Mouse (Mus musculus) left cerebral cortex, adult 2 months (tissue): Measurements from ENCODE around the gene Itih3. TPM values are rescaled to one million over a fixed set of nuclear protein-coding genes. Genes with fewer than 3 reads are reported as not detected.

Source experiments
- DNase-seq, 2 experiments: peaks; one replicate each; pipeline ENCODE4 v3.0.0; 2021 to 2022; ENCODE audit warnings: low spot score in 2 of 2, mixed read lengths in 1 of 2; ENCODE audit errors: extremely low spot score in 1 of 2
- H3K27ac ChIP-seq: fragments of 200-600 bp; 2 replicates; pipeline ENCODE4 v1.8.1; 2022
- H3K4me3 ChIP-seq: fragments of 200-600 bp; 2 replicates; pipeline ENCODE4 v1.8.1; 2022
- CTCF ChIP-seq: fragments of 200-600 bp; IDR thresholded peaks from 2 replicates; pipeline ENCODE4 v1.8.1; 2022; ENCODE audit warnings: antibody characterized with exemption, mild to moderate bottlenecking, moderate library complexity
- intact Hi-C: fragments of 180-260 bp; cut with DNase I; formaldehyde crosslinking; loops from one replicate; pipeline ENCODE4 v1.15.1; 2025
- total RNA-seq, 2 experiments: library from RNA; stranded (reverse); gene quantifications; 2 replicates each; pipeline ENCODE4 v1.2.3; 2021

Gene Itih3
- total RNA-seq, 2 experiments from 2014 or later = 24.6 to 24.7 TPM

DNA sequence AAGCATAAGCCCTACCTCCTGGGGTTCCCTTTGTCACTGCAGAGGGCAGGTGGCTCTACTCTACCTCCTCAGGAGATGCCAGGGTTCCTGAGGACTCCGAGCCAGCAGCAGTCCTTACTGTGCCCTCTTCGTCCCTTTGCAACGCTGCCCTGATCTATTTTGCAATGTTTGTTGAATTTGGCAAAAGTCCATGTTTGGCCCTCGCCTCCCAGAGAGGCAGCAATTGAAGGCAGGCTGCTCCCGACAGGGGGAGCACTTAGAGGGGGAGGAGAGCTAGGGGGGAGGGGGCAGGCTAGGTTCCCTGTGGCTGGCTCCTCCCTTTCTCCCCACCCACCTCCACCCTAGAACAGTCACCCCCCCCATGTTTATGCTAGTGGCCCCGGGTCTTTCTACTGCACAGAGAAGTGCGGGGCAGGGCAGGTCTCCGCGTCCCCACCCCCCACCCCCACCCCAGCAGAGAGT lies 35.3 kb downstream of the Itih3 start:
- no peak for DNase-seq
- intact Hi-C loops = no loop called here
- TF ChIP-seq CTCF = peak; percentile 25
- H3K27ac ChIP-seq = no peak overlapping the region
- H3K4me3 ChIP-seq = no peak overlapping the region

- intact Hi-C loops = no loop called here
- H3K4me3 ChIP-seq = no peak within 1 kb of the TSS
- no peak within 1 kb of the TSS for H3K27ac ChIP-seq
- TF ChIP-seq CTCF = no peak
- DNase-seq = no peak
These were observed 37.4 kb downstream of the Itih3 start, which contains the start of gene Itih4 for GRCm38 (mm10) chr14:30886204-30886603. TSS of gene Itih4 (plus strand) at chr14:30886476.

DNA sequence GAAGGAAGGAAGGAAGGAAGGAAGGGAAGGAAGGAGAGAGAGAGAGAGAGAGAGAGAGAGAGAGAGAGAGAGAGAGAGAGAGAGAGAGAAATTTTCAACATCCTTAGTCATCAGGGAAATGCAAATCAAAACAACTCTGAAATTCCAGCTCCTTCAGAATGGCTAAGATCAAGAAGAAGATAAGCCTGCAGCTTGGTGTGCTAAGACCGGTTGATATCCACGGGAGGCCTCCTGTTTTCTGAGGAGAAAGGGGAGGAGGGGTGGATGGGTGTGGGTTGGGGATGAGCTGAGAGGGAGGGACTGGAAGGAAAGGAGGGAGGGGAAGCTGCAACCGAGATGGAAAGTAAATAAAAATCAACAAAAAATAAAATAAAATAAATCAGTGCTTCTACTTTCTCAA lies 38.3 kb downstream of the Itih3 start:
- intact Hi-C loops = no loop called here

DNA sequence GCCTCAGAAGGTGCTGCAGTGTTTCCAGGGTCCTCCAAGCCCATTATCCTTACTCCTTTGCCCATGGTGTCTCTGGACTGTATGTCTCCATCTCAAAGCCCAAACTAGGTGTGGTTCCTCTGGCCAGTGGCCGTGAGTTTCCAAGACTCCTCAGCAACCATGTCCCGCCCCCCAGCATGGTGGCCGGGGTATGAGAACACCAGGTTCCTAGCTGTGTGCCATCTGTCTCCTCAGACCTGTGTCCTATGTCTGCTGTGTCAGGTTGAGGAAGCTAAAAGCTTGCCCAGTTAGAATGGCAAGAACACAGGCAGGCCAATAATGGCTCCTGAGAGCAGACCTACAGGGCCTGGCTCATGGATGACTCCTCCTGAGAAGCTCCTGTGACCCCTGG lies 41.8 kb downstream of the Itih3 start:
- Histone ChIP-seq H3K4me3 (no peak overlapping the region), H3K27ac (no peak overlapping the region)
- TF ChIP-seq CTCF = no peak
- intact Hi-C loops = no loop called here
- DNase-seq = no peak

More for the DNA sequence above, 38.3 kb downstream of the Itih3 start:
- no peak overlapping the region for H3K27ac ChIP-seq
- H3K4me3 ChIP-seq = no peak overlapping the region
- DNase-seq = no peak
- TF ChIP-seq CTCF = no peak

DNA sequence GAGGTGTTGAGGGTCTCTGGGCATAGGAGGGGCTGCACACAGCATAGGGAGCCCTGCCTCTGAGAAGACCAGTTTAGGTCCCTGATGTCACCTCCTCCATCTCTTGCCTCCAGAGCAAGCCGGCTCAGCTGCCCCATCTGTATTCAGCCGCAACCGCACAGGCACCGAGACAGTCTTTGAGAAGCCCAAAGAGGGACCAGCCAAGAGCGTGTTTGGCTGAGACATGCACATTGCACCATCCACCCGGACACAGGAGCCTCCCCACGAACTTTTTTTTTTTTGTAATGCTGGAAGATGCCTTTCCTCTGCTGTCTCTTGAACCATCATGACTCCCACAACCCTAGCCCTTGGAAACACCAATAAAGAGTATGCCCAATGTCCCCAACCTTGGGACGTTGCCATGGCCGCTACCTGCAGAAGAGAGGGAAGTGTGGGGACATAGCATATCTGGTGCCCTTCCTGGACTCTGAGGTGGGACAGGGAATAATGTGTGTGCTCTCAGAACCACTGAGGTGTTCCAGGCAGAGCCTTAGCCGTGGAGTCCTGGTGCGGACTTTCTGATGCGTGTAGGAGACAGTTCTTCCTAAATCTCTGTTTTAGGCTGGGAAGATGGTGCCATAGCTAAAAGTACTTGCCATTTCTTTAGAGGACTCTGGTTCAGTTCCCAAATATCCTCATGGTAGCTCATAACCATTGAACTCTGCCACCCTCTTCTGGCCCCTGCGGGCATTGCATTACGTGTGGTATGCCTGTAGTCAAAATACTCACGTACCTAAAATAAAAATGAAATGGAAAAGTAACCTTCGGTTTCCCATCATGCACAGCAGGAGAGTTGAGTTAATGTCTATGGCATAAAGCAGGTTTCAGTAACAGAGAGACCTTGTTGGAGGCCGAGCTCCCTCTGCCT lies 42.5 kb downstream of the Itih3 start:
- TF ChIP-seq CTCF = peak; percentile 73
- intact Hi-C loops = no loop called here
- Histone ChIP-seq H3K4me3 (no peak overlapping the region), H3K27ac (no peak overlapping the region)
- DNase-seq = peak in 1 of 2 experiments; percentile 55

DNA sequence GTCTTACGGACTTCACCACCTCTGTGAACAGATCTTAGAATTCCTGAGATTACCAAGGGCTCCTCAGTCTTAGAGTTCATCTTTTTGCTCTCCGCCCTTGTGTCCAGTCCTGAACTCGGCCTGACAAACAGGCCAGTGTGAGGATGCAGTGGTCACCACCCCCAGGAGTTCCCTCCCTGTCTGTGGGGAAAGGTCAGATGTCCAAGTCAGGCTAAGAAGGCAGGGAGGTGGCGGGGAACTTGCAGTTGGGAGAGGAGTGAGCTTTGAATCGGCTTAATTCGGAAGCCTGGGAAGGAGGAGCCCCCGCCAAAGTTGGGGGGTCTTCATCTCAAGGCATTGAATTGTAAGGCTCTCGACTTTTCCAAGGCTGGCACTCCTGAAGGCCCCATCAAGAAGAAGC lies 43.3 kb downstream of the Itih3 start:
- no peak for TF ChIP-seq CTCF
- DNase-seq = no peak
- intact Hi-C loops = no loop called here
- no peak overlapping the region for H3K4me3 ChIP-seq
- H3K27ac ChIP-seq = no peak overlapping the region

GRCm38 (mm10) chr14:30879794-30880193 lies 43.8 kb downstream of the Itih3 start:
- TF ChIP-seq CTCF = no peak
- peak overlapping the region; percentile 40; the same call in 1 of the 2 replicates for H3K27ac ChIP-seq
- H3K4me3 ChIP-seq = no peak overlapping the region
- intact Hi-C loops = no loop called here
- no peak for DNase-seq

DNA sequence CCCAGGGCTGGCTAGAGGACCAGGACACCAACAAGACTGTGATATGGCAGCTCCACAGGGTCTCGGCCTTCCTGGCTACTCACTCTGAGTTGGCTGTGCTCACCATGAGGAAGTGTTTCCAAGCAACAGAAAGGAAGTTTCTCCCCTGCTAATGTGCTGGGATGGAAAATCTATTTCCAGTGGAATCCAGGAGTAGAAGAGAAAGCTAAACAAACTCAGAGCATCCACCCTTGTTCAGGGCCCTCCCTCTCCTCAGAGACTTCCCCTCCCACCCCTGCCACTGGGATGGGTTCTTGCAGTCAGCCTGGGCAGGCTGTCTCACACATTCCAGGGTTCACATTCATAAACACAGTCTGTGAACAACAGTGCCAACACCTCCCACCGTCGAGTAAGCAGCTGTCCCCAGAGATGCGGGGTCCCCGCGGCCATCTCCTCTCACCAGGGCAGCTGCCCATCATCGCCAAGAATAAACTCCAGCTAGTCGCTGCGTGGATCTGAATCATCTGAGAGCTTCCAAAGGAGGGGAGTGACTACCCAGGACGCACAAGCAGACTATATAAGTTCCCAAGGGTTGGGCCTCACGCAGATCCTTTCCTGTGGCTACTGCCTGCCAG lies 44.5 kb downstream of the Itih3 start, which contains the start of gene Mustn1:
TSS of gene Mustn1 (plus strand) at position 243 of the 614 bp plus-strand sequence.
- intact Hi-C loops = no loop called here
- no peak for TF ChIP-seq CTCF
- DNase-seq = no peak
- Histone ChIP-seq H3K4me3 (no peak within 1 kb of the TSS), H3K27ac (peak within 1 kb of the TSS; percentile 40; the same call in 1 of the 2 replicates)

GRCm38 (mm10) chr14:30877827-30878226 lies 45.7 kb downstream of the Itih3 start:
- DNase-seq = no peak
- intact Hi-C loops = no loop called here
- TF ChIP-seq CTCF = no peak
- Histone ChIP-seq H3K4me3 (no peak overlapping the region), H3K27ac (no peak overlapping the region)

GRCm38 (mm10) chr14:30876451-30876850 lies 47.1 kb downstream of the Itih3 start:
- no peak for TF ChIP-seq CTCF
- no peak for DNase-seq
- H3K4me3 ChIP-seq = no peak overlapping the region
- H3K27ac ChIP-seq = no peak overlapping the region
- intact Hi-C loops = no loop called here

- Histone ChIP-seq H3K4me3 (no peak overlapping the region), H3K27ac (no peak overlapping the region)
- DNase-seq = no peak
- intact Hi-C loops = no loop called here
- TF ChIP-seq CTCF = no peak
These were observed 47.6 kb downstream of the Itih3 start for GRCm38 (mm10) chr14:30875955-30876354.

DNA sequence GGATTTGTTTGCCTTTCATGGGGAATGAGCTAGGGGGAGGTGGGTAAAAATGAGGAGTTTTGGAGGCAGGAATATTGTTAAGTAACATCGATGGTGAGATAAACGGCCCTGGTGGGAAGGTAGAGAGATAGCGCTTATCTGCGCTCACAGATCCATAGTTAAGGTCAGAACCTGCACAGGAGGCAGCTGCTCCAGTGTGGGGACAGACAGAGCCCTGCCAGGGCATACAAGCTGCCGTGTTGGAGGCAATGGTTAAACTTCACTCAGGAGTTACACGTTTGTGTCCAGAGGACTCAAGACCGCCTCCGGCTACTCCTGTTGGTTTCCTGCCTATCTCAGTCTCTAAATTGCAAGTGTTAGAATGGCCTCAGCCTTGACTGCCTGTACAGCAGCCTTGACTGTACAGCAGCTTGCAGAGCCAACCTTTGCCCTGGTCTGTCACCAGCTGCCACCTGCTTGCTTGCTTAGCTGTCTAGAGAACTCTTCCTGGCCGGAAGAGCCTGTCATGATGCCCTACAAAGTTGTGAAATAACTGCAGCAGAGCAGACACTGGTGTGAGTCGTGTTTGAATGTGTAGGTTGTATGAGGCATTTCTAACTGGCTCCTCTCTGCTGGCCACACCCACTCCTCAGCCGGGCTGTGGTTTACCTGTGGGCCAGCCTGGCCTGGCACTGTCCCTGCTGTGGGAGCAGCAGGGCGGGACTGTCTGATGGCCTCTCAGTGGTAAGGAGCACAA lies 48.3 kb downstream of the Itih3 start:
- intact Hi-C loops = no loop called here
- H3K27ac ChIP-seq = no peak overlapping the region
- DNase-seq = no peak
- no peak for TF ChIP-seq CTCF
- H3K4me3 ChIP-seq = no peak overlapping the region
